Mouse (Mus musculus) forebrain, embryonic 16.5 days (tissue): ENCODE data around the gene Uhmk1. TPM values are rescaled to one million over a fixed set of nuclear protein-coding genes. Genes with fewer than 3 reads are reported as not detected.
A peak's percentile ranks its signal among the peaks of the same experiment; 100 is the strongest.

ENCODE experiments used
- ATAC-seq: fragments of 200-750 bp; cut with Nextera tagmentation; 2 replicates; pipeline ENCODE4 v1.8.0; 2017; ENCODE audit warnings: mild to moderate bottlenecking, moderate library complexity
- H3K27ac ChIP-seq: fragments of 300-500 bp; sonication (generic); 2 replicates; pipeline ENCODE4 v1.5.1; 2014; ENCODE audit warnings: low read length, control low read depth
- H3K27me3 ChIP-seq: fragments of 300-500 bp; sonication (generic); replicated peaks from 2 replicates; pipeline ENCODE4 v1.6.1; 2014; ENCODE audit warnings: low read length; ENCODE audit not compliant: control insufficient read depth, insufficient read depth
- H3K36me3 ChIP-seq: fragments of 300-500 bp; sonication (generic); 2 replicates; pipeline ENCODE4 v1.6.1; 2014; ENCODE audit not compliant: control insufficient read depth, insufficient read depth
- H3K4me1 ChIP-seq: fragments of 300-500 bp; sonication (generic); replicated peaks from 2 replicates; pipeline ENCODE4 v1.6.1; 2014; ENCODE audit warnings: low read length; ENCODE audit not compliant: control insufficient read depth, insufficient read depth
- H3K4me2 ChIP-seq: fragments of 300-500 bp; sonication (generic); 2 replicates; pipeline ENCODE4 v1.6.1; 2014; ENCODE audit warnings: mild to moderate bottlenecking, low read length, control low read depth
- H3K4me3 ChIP-seq: fragments of 300-500 bp; sonication (generic); replicated peaks from 2 replicates; pipeline ENCODE4 v1.5.1; 2014; ENCODE audit warnings: mild to moderate bottlenecking, low read length, control low read depth
- H3K9ac ChIP-seq: fragments of 300-500 bp; sonication (generic); replicated peaks from 2 replicates; pipeline ENCODE4 v1.6.1; 2014; ENCODE audit warnings: low read depth, low read length, control low read depth
- H3K9me3 ChIP-seq: fragments of 300-500 bp; sonication (generic); 2 replicates; pipeline ENCODE4 v1.6.1; 2016; ENCODE audit warnings: low read length; ENCODE audit not compliant: control insufficient read depth
- WGBS: fragments of 180-500 bp; shearing (Covaris S2); extraction: QIAGEN DNeasy Blood & Tissue Kit; methylation state at CpG from one replicate; pipeline ENCODE4 v1.1.7; 2014; 5-methylcytosine and 5-hydroxymethylcytosine counted together
- polyA plus RNA-seq: library from polyadenylated mRNA; unstranded; fragments of >200 nt; fragmentation: Nextera tagmentation; extraction: Ambion mirVana; gene quantifications from 2 replicates; pipeline ENCODE4 v1.2.1, GENCODE M21; 2015

Gene Uhmk1
- polyA plus RNA-seq, 1 experiment from 2014 or later: 8.1 TPM

- Histone ChIP-seq H3K27ac (no peak overlapping the region), H3K4me2 (no peak overlapping the region), H3K9ac (no peak overlapping the region), H3K27me3 (no peaks in the 10 kb centered on the region), H3K4me3 (no peak overlapping the region), H3K9me3 (no peaks in the 10 kb centered on the region), H3K4me1 (no peaks in the 10 kb centered on the region), H3K36me3 (no peaks in the 10 kb centered on the region)
- ATAC-seq: no peak
These were observed 32.5 kb downstream of the Uhmk1 start for GRCm38 (mm10) chr1:170182706-170183105.

- Histone ChIP-seq H3K4me1 (peaks cover 11% of the 10 kb centered on the region), H3K36me3 (no peaks in the 10 kb centered on the region), H3K4me3 (no peak overlapping the region), H3K27me3 (no peaks in the 10 kb centered on the region), H3K9ac (no peak overlapping the region), H3K27ac (no peak overlapping the region), H3K9me3 (no peaks in the 10 kb centered on the region), H3K4me2 (no peak overlapping the region)
- WGBS: 89% methylated on average over 8 of the region's 8 CpGs
- no peak for ATAC-seq
These were observed 38.4 kb downstream of the Uhmk1 start for GRCm38 (mm10) chr1:170176661-170177239.

GRCm38 (mm10) chr1:170175848-170176247 lies 39.3 kb downstream of the Uhmk1 start:
- no peaks in the 10 kb centered on the region for H3K36me3 ChIP-seq
- no peak overlapping the region for H3K9ac ChIP-seq
- no peaks in the 10 kb centered on the region for H3K9me3 ChIP-seq
- H3K4me1 ChIP-seq: peaks cover 11% of the 10 kb centered on the region
- no peak for ATAC-seq
- H3K27ac ChIP-seq: no peak overlapping the region
- no peak overlapping the region for H3K4me2 ChIP-seq
- no peak overlapping the region for H3K4me3 ChIP-seq
- 57% methylated on average over 6 of the region's 6 CpGs for WGBS
- H3K27me3 ChIP-seq: no peaks in the 10 kb centered on the region

- ATAC-seq: peak; percentile 99
- peak within 1 kb of the TSS; percentile 74 for H3K4me3 ChIP-seq
- under 1% methylated on average over 49 of the region's 52 CpGs for WGBS
- H3K4me1 ChIP-seq: peaks cover 11% of the 10 kb centered on the region
- peak within 1 kb of the TSS; percentile 75 for H3K27ac ChIP-seq
- H3K27me3 ChIP-seq: no peaks in the 10 kb centered on the region
- H3K9ac ChIP-seq: peak within 1 kb of the TSS; percentile 83
- H3K9me3 ChIP-seq: no peaks in the 10 kb centered on the region
- H3K36me3 ChIP-seq: no peaks in the 10 kb centered on the region
- peak within 1 kb of the TSS; percentile 71 for H3K4me2 ChIP-seq
These were observed 40.3 kb downstream of the Uhmk1 start, which contains the start of gene Uap1 for GRCm38 (mm10) chr1:170174814-170175332. Gene Uap1 (minus strand): TSS chr1:170174957.

- H3K9me3 ChIP-seq: no peaks in the 10 kb centered on the region
- peak overlapping the region; percentile 83 for H3K9ac ChIP-seq
- WGBS: under 1% methylated on average over 45 of the region's 50 CpGs
- peak; percentile 87 for ATAC-seq
- H3K4me2 ChIP-seq: peak overlapping the region; percentile 71
- H3K4me1 ChIP-seq: peaks cover 11% of the 10 kb centered on the region
- peak overlapping the region; percentile 68 for H3K27ac ChIP-seq
- no peaks in the 10 kb centered on the region for H3K27me3 ChIP-seq
- H3K36me3 ChIP-seq: no peaks in the 10 kb centered on the region
- peak overlapping the region; percentile 74 for H3K4me3 ChIP-seq
These were observed 41.0 kb downstream of the Uhmk1 start for GRCm38 (mm10) chr1:170173991-170174813.

- Histone ChIP-seq H3K36me3 (0 out of 2 replicates have a peak, but pooled peaks cover 2% of the 10 kb centered on the region), H3K9me3 (no peaks in the 10 kb centered on the region), H3K9ac (no peak overlapping the region), H3K4me2 (no peak overlapping the region), H3K27ac (no peak overlapping the region), H3K4me1 (no peaks in the 10 kb centered on the region), H3K27me3 (no peaks in the 10 kb centered on the region), H3K4me3 (no peak overlapping the region)
- ATAC-seq: no peak
- WGBS: 96% methylated on average over 6 of the region's 6 CpGs
These were observed 47.4 kb downstream of the Uhmk1 start for GRCm38 (mm10) chr1:170167781-170168180.

- H3K4me1 ChIP-seq: no peaks in the 10 kb centered on the region
- no peaks in the 10 kb centered on the region for H3K9me3 ChIP-seq
- H3K4me2 ChIP-seq: no peak overlapping the region
- H3K9ac ChIP-seq: no peak overlapping the region
- H3K27ac ChIP-seq: no peak overlapping the region
- no peak overlapping the region for H3K4me3 ChIP-seq
- no peaks in the 10 kb centered on the region for H3K27me3 ChIP-seq
- H3K36me3 ChIP-seq: 0 out of 2 replicates have a peak, but pooled peaks cover 2% of the 10 kb centered on the region
- no peak for ATAC-seq
- WGBS: 86% methylated on average over 3 of the region's 3 CpGs
These were observed 50.3 kb downstream of the Uhmk1 start for GRCm38 (mm10) chr1:170164913-170165312.

GRCm38 (mm10) chr1:170164053-170164614 lies 51.1 kb downstream of the Uhmk1 start:
- H3K27ac ChIP-seq: no peak overlapping the region
- no peak overlapping the region for H3K9ac ChIP-seq
- no peaks in the 10 kb centered on the region for H3K27me3 ChIP-seq
- peaks cover 2% of the 10 kb centered on the region; the same call in 1 of the 2 replicates for H3K4me1 ChIP-seq
- WGBS: 90% methylated on average over 2 of the region's 2 CpGs
- H3K9me3 ChIP-seq: no peaks in the 10 kb centered on the region
- H3K4me2 ChIP-seq: no peak overlapping the region
- H3K4me3 ChIP-seq: no peak overlapping the region
- ATAC-seq: no peak
- 0 out of 2 replicates have a peak, but pooled peaks cover 2% of the 10 kb centered on the region for H3K36me3 ChIP-seq

GRCm38 (mm10) chr1:170163398-170163943 lies 51.7 kb downstream of the Uhmk1 start:
- WGBS: 85% methylated on average over 3 of the region's 3 CpGs
- no peak overlapping the region for H3K27ac ChIP-seq
- ATAC-seq: no peak

More at GRCm38 (mm10) chr1:170163398-170163943, 51.7 kb downstream of the Uhmk1 start:
- no peaks in the 10 kb centered on the region for H3K27me3 ChIP-seq
- H3K4me3 ChIP-seq: no peak overlapping the region
- 0 out of 2 replicates have a peak, but pooled peaks cover 2% of the 10 kb centered on the region for H3K36me3 ChIP-seq
- peaks cover 3% of the 10 kb centered on the region; the same call in 1 of the 2 replicates for H3K4me1 ChIP-seq
- H3K9ac ChIP-seq: no peak overlapping the region
- H3K9me3 ChIP-seq: no peaks in the 10 kb centered on the region
- no peak overlapping the region for H3K4me2 ChIP-seq
